Mouse (Mus musculus): ENCODE data around the gene Mlkl. TPM values are rescaled to one million over a fixed set of nuclear protein-coding genes. Genes with fewer than 3 reads are reported as not detected.

The Mlkl gene
- total and polyA plus RNA-seq, 3 experiments, result 9.3 to 20.1 TPM; not detected in 1

DNA sequence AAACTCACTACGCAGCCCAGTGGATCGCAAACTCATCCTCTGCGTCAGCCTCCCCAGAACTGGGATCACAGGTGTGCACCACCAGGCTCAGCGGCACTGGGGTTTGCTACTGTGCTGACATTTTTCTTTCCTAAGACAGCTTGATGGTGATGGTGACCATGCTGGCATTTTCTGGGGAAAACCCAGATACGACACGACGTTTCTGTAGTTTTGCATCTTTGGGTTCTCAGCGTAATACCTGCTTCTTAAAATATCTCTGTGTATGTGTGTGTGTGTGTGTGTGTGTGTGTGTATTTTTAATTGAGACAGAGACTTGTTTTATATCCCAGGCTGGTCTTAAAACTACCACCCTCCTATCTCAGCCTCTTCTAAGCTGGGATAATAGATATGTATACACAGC, 29.4 kb upstream of the Mlkl start:
- no peak for DNase-seq (ENCODE audit: low read depth, low spot score)
- peaks cover 0 to 12% of the 10 kb centered on the region in 2 experiments for H3K27me3 ChIP-seq (ENCODE audit: control insufficient read depth in 1 of 2, insufficient read depth in 2 of 2, low read length in 2 of 2)
- no peak for TF ChIP-seq POLR2A (IDR thresholded peaks at IDR 0.05; ENCODE audit: control insufficient read depth in 1 of 2, insufficient read depth in 1 of 2, low read depth in 1 of 2, low read length in 2 of 2, poor library complexity in 1 of 2)
- peaks cover 0 to 3% of the 10 kb centered on the region in 2 experiments; a peak in 2 of 4 replicates for H3K36me3 ChIP-seq (ENCODE audit: control insufficient read depth in 1 of 2, insufficient read depth in 2 of 2, low read length in 2 of 2)
- H3K4me1 ChIP-seq (ENCODE audit: control insufficient read depth in 1 of 2, insufficient read depth in 2 of 2, low read length in 2 of 2), result peaks cover 4 to 6% of the 10 kb centered on the region in 2 experiments
- no peak overlapping the region for H3K9ac ChIP-seq (ENCODE audit: control insufficient read depth, low read depth, low read length, poor library complexity, severe bottlenecking)
- H3K9me3 ChIP-seq (replicated peaks; ENCODE audit: insufficient read depth, low read length), result no peaks in the 10 kb centered on the region
- H3K27ac ChIP-seq (ENCODE audit: control insufficient read depth, low read depth, low read length), result no peak overlapping the region
- no peak overlapping the region for H3K4me3 ChIP-seq (ENCODE audit: control insufficient read depth in 1 of 2, insufficient read depth in 1 of 2, low read depth in 2 of 2, low read length in 2 of 2)
- no peaks in the 10 kb centered on the region for H3K79me2 ChIP-seq (ENCODE audit: control insufficient read depth, insufficient read depth, low read length, poor library complexity)

DNA sequence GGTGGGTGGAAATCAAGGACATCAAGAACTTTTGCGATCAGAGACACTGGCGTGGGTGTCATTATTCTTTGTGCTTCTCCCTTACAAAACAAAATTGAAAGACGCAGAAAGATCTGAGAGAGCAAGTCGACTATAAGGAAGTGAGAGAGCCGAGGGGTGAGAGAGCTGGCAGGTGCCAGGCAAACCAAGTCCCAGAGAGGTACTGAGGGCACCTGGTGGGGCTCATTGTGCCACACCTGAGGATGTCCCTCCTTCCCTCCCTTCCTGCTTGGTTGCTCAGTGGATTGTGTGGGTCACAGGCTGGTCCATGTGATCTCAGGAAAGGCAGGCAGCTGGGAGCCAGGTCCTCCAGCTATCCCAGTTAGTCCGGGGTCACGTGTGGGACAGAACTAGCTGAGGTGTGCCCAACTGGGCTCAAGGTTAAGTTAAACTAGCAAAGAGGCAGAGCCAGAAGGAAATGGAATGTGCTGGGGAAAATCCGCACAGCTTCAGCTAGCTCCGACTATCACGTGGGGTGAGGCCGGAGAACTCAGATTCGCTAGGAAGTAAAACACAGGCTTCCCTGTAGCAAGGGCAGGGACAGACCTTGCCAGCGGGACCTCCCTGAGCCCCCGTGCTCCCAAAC, 28.7 kb upstream of the Mlkl start:
- H3K27me3 ChIP-seq (ENCODE audit: control insufficient read depth in 1 of 2, insufficient read depth in 2 of 2, low read length in 2 of 2), result peaks cover 3 to 16% of the 10 kb centered on the region in 2 experiments
- H3K27ac ChIP-seq (ENCODE audit: control insufficient read depth, low read depth, low read length), result no peak overlapping the region
- H3K4me1 ChIP-seq (ENCODE audit: control insufficient read depth in 1 of 2, insufficient read depth in 2 of 2, low read length in 2 of 2), result no peaks in the 10 kb centered on the region
- H3K79me2 ChIP-seq (ENCODE audit: control insufficient read depth, insufficient read depth, low read length, poor library complexity), result no peaks in the 10 kb centered on the region
- no peaks in the 10 kb centered on the region for H3K36me3 ChIP-seq (ENCODE audit: control insufficient read depth in 1 of 2, insufficient read depth in 2 of 2, low read length in 2 of 2)
- no peak for TF ChIP-seq MYC (IDR thresholded peaks at IDR 0.05; ENCODE audit: low read depth, low read length)
- TF ChIP-seq UBTF (IDR thresholded peaks at IDR 0.05; ENCODE audit: borderline replicate concordance, insufficient read depth, low read depth, low read length), result no peak
- no peak for TF ChIP-seq KAT2A (conservative IDR thresholded peaks at IDR 0.05; ENCODE audit: low read depth, low read length)
- no peak for TF ChIP-seq NELFE (IDR thresholded peaks at IDR 0.05; ENCODE audit: low read depth, low read length)
- TF ChIP-seq MXI1 (IDR thresholded peaks at IDR 0.05; ENCODE audit: low read depth, low read length), result no peak
- no peak for TF ChIP-seq ZNF384 (IDR thresholded peaks at IDR 0.05; ENCODE audit: low read depth, low read length)
- TF ChIP-seq ELF1 (IDR thresholded peaks at IDR 0.05; ENCODE audit: low read depth, low read length), result no peak
- TF ChIP-seq ZKSCAN1 (IDR thresholded peaks at IDR 0.05; ENCODE audit: low read depth, low read length), result no peak
- TF ChIP-seq GATA1 (IDR thresholded peaks at IDR 0.05; ENCODE audit: low read depth, low read length), result no peak
- H3K9me3 ChIP-seq (replicated peaks; ENCODE audit: insufficient read depth, low read length), result no peaks in the 10 kb centered on the region
- no peak overlapping the region for H3K4me3 ChIP-seq (ENCODE audit: control insufficient read depth in 1 of 2, insufficient read depth in 1 of 2, low read depth in 2 of 2, low read length in 2 of 2)
- no peak for DNase-seq (ENCODE audit: low read depth, low spot score)
- no peak overlapping the region for H3K9ac ChIP-seq (ENCODE audit: control insufficient read depth, low read depth, low read length, poor library complexity, severe bottlenecking)

DNA sequence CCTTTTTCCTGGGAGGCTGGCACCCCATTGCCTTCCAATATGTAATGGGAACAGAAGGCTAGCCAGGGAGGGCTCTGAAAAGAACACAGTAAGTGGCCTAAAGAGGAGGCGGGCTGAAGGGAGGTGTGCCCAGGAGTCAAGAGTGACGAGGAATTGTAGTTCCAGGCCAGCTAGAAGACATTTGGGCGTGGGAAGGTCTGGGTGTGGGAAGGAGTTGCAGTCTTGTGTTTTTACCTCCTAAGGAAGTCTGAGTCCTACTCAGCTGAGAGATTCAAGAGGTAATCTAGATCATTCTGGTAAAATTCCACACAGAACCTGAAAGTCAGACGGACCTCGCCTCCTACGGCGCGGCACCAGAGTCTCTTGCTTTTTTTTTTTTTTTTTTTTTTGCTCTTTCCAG, 25.5 kb upstream of the Mlkl start:
- H3K9ac ChIP-seq (ENCODE audit: control insufficient read depth, low read depth, low read length, poor library complexity, severe bottlenecking), result no peak overlapping the region
- H3K79me2 ChIP-seq (ENCODE audit: control insufficient read depth, insufficient read depth, low read length, poor library complexity), result no peaks in the 10 kb centered on the region
- H3K4me1 ChIP-seq (ENCODE audit: control insufficient read depth in 1 of 2, insufficient read depth in 2 of 2, low read length in 2 of 2), result no peaks in the 10 kb centered on the region
- no peak overlapping the region for H3K27ac ChIP-seq (ENCODE audit: control insufficient read depth, low read depth, low read length)
- H3K36me3 ChIP-seq (ENCODE audit: control insufficient read depth in 1 of 2, insufficient read depth in 2 of 2, low read length in 2 of 2), result no peaks in the 10 kb centered on the region
- no peak for DNase-seq (ENCODE audit: low read depth, low spot score)
- TF ChIP-seq ETS1 (IDR thresholded peaks at IDR 0.05; ENCODE audit: low read depth, low read length) (no peak), SIN3A (IDR thresholded peaks at IDR 0.05; ENCODE audit: low read length) (no peak), KAT2A (conservative IDR thresholded peaks at IDR 0.05; ENCODE audit: low read depth, low read length) (no peak), USF1 (IDR thresholded peaks at IDR 0.05; ENCODE audit: low read depth, low read length) (no peak), MEF2A (IDR thresholded peaks at IDR 0.05; ENCODE audit: extremely low read depth, insufficient replicate concordance, low read depth, low read length, poor library complexity, severe bottlenecking) (no peak), USF2 (IDR thresholded peaks at IDR 0.05; ENCODE audit: borderline replicate concordance in 1 of 2, insufficient read depth in 1 of 2, low read depth in 1 of 2, low read length in 2 of 2) (no peak), MYC (IDR thresholded peaks at IDR 0.05; ENCODE audit: low read depth, low read length) (no peak), MAX (IDR thresholded peaks at IDR 0.05; ENCODE audit: low read length) (no peak), CHD2 (IDR thresholded peaks at IDR 0.05; ENCODE audit: low read length) (no peak), HCFC1 (IDR thresholded peaks at IDR 0.05; ENCODE audit: low read depth, low read length) (no peak), POLR2AphosphoS5 (IDR thresholded peaks at IDR 0.05; ENCODE audit: borderline replicate concordance, low read depth, low read length) (no peak), RCOR1 (IDR thresholded peaks at IDR 0.05; ENCODE audit: low read depth, low read length) (no peak)
- H3K27me3 ChIP-seq (ENCODE audit: control insufficient read depth in 1 of 2, insufficient read depth in 2 of 2, low read length in 2 of 2), result peaks cover 3 to 16% of the 10 kb centered on the region in 2 experiments
- no peak overlapping the region for H3K4me3 ChIP-seq (ENCODE audit: control insufficient read depth in 1 of 2, insufficient read depth in 1 of 2, low read depth in 2 of 2, low read length in 2 of 2)
- H3K9me3 ChIP-seq (replicated peaks; ENCODE audit: insufficient read depth, low read length), result no peaks in the 10 kb centered on the region

Measured in MEL (cell line).